Mouse (Mus musculus) CD8-positive naive resting alpha-beta T cell, adult 2 months (primary cell): ENCODE data around the gene P2ry14.
"Not testable (repeated sequence)": the region's sequence is repeated elsewhere in the genome, so short reads cannot be mapped to it uniquely, and the experiment has no call there.

ENCODE experiments used
- DNase-seq, 2 experiments: peaks; one replicate each; pipeline ENCODE4 v3.0.0; 2022; ENCODE audit warnings: low read depth in 2 of 2, low spot score in 2 of 2

Gene P2ry14

GRCm38 (mm10) chr3:59145194-59145593 is 8.2 kb downstream of the P2ry14 start:
- no peak for DNase-seq

DNA sequence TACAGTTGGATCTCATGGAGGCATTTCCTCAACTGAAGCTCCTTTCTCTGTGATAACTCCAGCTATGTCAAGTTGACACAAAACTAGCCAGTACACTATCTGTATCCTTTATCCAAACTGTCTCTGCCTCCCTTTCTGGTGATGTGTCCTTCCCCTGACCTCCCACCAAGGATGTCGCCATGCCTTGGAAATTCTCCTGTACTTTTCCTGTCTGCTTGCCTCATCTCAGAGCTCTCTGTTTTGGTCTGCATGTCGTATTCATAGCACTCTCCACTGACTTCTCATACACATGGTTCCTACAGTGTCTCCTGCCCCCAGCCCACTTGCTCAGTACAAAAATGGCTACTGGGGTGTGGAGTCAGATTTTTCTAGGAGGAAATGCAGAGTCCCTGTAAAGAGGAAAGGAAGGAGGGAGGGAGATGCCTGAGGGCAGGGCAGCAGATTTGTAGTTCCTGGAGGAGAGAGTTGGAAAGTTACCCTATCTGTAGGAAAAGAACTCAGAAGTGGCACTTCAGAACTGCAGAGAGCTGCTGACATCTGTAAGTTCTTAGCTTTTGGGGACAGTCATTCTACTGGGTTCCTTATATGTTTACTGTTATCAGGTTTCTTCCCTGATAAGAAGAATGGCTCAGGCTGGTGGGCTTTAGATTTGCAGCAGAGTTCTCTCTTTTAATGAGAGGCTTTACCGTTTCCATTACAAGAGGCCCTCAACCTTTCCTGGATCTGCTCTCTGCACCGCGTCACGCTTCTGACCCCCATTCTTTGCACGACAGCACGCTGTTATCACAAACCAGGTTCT is 11.7 kb downstream of the P2ry14 start:
- no peak for DNase-seq

- DNase-seq, result not testable (repeated sequence)
Measured at GRCm38 (mm10) chr3:59140941-59141340, 12.5 kb downstream of the P2ry14 start.

- DNase-seq, result no peak
Measured at GRCm38 (mm10) chr3:59140115-59140514, 13.3 kb downstream of the P2ry14 start.

DNA sequence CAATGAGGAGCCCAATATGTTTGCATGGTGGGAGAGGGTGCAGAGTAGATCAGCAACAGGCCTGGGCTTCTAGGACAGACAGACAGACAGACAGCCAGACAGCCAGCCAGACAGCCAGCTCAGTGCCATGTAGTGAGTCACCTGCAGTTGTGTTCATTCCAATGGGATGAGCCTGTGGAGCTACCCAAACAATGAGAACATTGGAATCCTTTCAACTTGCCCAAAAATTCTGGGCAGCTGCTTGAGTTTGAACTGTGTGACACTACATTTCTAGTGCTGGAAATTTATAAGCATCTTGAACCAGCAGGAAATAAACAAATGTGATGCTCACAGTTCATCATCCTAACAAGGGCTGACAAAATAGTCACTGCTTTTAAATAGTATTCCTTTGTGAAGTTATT is 13.8 kb downstream of the P2ry14 start:
- no peak for DNase-seq

DNA sequence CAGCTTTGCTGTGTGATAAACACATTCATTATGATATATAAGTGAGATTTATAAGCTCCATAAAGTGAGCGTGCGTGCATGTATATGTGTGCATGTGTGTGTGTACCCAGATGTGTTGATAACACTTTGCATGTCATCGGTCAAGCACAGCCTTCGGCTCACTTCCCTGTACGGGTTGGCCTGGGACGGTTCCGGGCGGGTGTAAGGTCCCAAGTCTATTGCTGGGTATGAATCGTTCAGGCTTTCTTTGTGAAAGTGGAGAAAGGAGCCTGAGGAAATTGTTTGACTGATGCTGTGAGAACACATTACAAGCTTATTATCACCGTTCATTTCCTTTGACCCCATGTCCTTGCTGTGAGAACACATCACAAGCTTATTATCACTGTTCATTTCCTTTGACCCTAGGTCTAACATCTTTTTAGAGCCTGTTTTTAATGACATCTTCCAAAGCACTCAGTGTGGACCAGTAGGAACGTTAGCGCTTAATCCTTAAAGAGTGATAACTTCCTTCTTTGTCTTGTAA is 14.4 kb downstream of the P2ry14 start:
- DNase-seq, result no peak

GRCm38 (mm10) chr3:59135911-59136653 is 17.3 kb downstream of the P2ry14 start:
- no peak for DNase-seq

GRCm38 (mm10) chr3:59133189-59133588 is 20.2 kb downstream of the P2ry14 start:
- no peak for DNase-seq

DNA sequence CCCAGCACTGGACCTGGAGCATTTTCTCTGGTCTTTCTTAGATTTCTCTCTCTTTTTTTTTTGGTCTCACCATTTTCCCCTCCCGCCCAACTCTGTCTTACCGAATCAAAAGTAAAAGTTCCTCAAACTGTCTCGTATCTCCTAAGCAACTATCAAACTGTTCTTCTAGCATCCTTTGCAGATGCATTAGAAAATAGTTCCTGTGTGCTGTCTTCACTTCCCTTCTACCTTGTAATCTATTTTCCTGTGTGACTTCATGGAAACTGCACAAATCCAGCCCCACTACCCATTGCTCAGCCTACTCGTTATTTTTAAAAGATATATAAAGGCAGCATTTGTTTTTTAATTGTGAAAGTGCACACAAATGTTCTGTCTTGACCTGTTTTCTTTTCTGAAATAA is 21.5 kb downstream of the P2ry14 start:
- no peak for DNase-seq

DNA sequence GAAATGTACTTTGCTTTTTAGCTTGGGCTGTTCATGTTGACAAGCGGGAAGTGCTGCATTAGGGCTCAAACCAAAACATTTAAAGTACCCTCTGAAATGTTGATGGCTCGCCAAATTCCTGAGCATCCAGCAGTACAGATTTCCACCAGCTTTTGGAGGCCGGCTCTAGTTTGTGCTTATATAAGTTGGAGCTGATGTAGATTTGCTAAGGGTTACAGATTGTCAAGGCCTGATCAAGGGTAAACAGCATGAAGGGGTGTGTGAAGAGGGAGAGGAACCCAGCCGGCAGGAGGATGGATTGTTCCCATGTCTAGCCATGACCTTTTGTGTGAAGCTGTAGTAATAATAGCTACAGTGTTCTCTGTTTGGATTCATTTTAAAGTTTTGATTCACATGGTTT is 22.3 kb downstream of the P2ry14 start:
- DNase-seq, result no peak

- DNase-seq, result peak; percentile 12 to 18
Measured at GRCm38 (mm10) chr3:59130431-59130830, 23.0 kb downstream of the P2ry14 start.

GRCm38 (mm10) chr3:59129547-59129946 is 23.9 kb downstream of the P2ry14 start:
- DNase-seq, result no peak

- DNase-seq, result no peak
Measured at GRCm38 (mm10) chr3:59128681-59129080, 24.7 kb downstream of the P2ry14 start.

- DNase-seq, result no peak
Measured at GRCm38 (mm10) chr3:59125783-59126555, 27.4 kb downstream of the P2ry14 start.

DNA sequence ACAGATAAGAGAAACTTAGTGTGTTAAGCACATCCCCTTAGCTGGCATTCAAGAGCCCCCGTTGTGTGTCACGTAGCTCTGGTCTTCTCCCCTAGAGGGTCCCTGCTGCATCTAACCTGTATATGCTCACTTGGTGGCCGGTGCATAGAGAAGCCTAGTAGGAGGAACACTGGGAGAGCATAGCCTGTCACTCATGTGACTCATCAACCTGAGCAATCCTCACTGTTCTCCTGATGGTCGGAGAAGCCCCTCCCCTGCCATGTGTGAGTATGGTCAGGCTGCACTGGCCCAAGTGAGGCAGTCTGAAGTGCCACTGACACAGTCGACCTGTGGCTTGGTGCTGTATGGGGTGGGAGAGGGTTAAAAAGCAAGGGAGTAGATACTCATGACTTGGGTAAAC is 28.4 kb downstream of the P2ry14 start:
- no peak for DNase-seq

DNA sequence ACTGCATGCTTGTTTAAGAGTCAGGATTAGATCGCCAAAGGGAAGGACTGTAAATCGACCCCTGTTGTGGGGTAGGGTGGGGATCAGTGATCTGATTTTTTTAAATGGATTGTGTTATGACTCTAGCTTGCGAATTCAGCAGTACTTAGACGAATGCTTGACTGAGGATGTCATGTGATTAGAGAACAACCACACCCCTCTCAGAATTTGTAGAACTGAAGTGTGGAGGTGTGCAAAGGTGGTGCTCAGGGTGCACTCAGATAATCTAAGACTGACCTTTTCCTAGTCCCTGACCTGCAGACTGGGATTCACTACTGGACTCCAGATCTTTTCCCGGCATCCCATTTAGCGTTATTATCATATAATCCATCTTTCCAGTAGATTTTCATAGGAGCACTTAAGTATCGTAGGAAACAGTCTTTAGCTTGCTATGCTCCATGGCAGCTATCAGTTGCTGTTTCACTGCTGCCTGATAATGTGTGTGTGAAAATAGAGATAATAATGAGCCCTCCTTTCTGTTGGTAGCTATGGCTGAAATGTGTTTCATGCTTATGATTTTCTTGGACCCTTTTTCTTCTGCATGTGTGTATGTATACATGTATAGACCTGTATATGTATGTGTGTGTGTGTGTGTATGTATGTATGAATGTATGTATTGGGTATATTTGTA is 31.5 kb downstream of the P2ry14 start:
- no peak for DNase-seq

GRCm38 (mm10) chr3:59121067-59121730 is 32.2 kb downstream of the P2ry14 start:
- DNase-seq, result no peak

- no peak for DNase-seq
Measured at GRCm38 (mm10) chr3:59113973-59114517, 39.4 kb downstream of the P2ry14 start.

DNA sequence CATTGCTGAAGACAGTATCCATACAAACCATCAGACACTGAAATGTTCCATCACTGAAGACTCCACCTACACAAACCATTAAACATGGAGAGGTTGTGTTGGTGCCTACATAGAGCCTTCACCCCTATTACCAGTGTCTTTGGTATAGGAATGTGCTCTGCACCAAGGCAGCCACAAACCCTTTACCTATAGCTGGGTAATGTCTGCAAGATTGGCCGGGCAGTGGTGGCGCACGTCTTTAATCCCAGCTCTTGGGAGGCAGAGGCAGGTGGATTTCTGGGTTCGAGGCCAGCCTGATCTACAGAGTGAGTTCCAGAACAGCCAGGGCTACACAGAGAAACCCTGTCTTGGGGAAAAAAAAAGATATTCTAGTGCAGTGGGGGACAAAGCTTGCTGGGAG is 40.1 kb downstream of the P2ry14 start:
- not testable (repeated sequence) for DNase-seq

DNA sequence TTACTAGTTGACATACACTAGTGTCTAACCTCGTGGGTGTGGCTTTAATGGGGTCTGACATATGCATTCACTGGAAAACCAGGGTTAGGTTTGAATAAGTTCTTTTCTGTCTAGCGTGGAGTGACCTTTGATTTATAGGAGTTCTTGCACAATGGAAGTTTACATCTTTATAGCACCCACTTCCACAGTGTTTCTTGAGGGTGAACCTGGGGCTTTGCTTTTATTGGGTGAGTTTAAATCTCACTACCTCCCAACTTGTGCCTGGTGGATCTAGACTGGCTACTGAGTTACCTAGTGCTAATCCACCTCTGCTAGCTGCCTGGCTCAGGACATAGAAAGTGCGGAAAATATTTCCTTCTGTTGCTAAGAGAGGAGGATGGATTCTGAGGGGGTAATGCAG is 41.5 kb downstream of the P2ry14 start:
- no peak for DNase-seq
